Mouse (Mus musculus): ENCODE results near the gene Pask. TPM values are rescaled to one million over a fixed set of nuclear protein-coding genes. Genes with fewer than 3 reads are reported as not detected.

Gene Pask
- total and polyA plus RNA-seq, 3 experiments = 10.2 to 18.0 (median 11.7) TPM

DNA sequence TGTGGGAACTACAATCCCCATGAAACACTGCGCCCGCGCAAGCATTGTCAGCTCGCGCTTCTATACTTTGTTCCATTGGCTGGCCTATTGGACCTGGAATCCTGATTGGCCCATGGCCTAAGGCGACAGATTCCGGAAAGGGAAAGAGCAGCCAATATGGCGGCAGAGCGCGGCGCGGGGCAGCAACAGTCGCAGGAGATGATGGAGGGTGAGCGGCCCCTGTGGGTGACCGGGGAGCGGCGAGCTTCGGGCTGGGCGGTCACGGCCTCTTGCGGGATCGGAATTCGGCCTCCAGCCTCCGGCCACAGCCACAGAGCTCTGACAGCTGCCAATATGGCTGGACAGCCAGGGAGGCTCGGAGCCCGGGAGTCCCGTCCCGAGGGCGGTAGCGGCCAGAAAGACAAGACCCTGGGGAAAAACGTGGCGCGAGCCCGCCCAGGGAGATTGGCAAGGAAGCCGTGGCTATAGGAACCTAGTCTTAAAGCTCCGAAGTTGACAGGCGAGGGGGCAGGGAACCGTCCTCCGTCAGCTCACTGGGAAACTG, 294 bp upstream of the Pask start:
- Histone ChIP-seq H3K9me3 (replicated peaks; ENCODE audit: low read length) (no peaks in the 10 kb centered on the region), H3K27me3 (replicated peaks) (no peaks in the 10 kb centered on the region), H3K4me3 (replicated peaks in 1 of 3; ENCODE audit: low read depth in 2 of 3, low read length in 2 of 3, poor library complexity in 1 of 3) (peak overlapping the region; percentile 78 to 98 (median 87)), H3K36me3 (replicated peaks in 1 of 2; ENCODE audit: control insufficient read depth in 1 of 2, insufficient read depth in 1 of 2, low read length in 1 of 2) (peaks cover 21 to 33% of the 10 kb centered on the region in 2 experiments), H3K79me2 (replicated peaks; ENCODE audit: control insufficient read depth, extremely low read depth, insufficient read depth, poor library complexity, severe bottlenecking) (peaks cover 25% of the 10 kb centered on the region), H3K27ac (ENCODE audit: insufficient read depth, low read depth) (no peak overlapping the region), H3K4me2 (ENCODE audit: insufficient read depth, low read depth, poor library complexity, severe bottlenecking) (no peak overlapping the region), H3K9ac (ENCODE audit: insufficient read depth, low read depth) (peak overlapping the region; percentile 83), H3K4me1 (ENCODE audit: control insufficient read depth in 1 of 2, insufficient read depth in 2 of 2) (peaks cover 5 to 28% of the 10 kb centered on the region in 2 experiments)
- dilution Hi-C loops (cut with MboI; ENCODE audit: extremely low pct_ligation_motif_present, extremely low pct_unique_long_range_greater_than_20kb, low sequenced_read_pairs) (no loop called here), in situ Hi-C loops (cut with MboI; ENCODE audit: low pct_ligation_motif_present, low pct_unique_long_range_greater_than_20kb, low sequenced_read_pairs) (no loop called here)
- DNase-seq (ENCODE audit: extremely low read depth) = peak; percentile 96
- peak; percentile 83 for TF ChIP-seq SIN3A (IDR thresholded peaks at IDR 0.05; ENCODE audit: low read length)
- TF ChIP-seq ZC3H11A (IDR thresholded peaks at IDR 0.05; ENCODE audit: low read depth, low read length) = no peak
- peak; percentile 59; the same call in 1 of the 2 replicates for TF ChIP-seq MAX (IDR thresholded peaks at IDR 0.05; ENCODE audit: low read length)
- TF ChIP-seq NELFE (IDR thresholded peaks at IDR 0.05; ENCODE audit: low read depth, low read length) = peak; percentile 82
- peak; percentile 96 for TF ChIP-seq HCFC1 (IDR thresholded peaks at IDR 0.05; ENCODE audit: low read depth, low read length)
- peak; percentile 20 for TF ChIP-seq RAD21 (IDR thresholded peaks at IDR 0.05; ENCODE audit: low read depth, low read length)
- TF ChIP-seq SMC3 (IDR thresholded peaks at IDR 0.05; ENCODE audit: low read depth, low read length) = 0 out of 2 replicates have a peak, but pooled peaks have one; percentile 6
- TF ChIP-seq MEF2A (IDR thresholded peaks at IDR 0.05; ENCODE audit: borderline replicate concordance, low read depth, low read length) = peak; percentile 45; the same call in 1 of the 2 replicates
- TF ChIP-seq JUN (IDR thresholded peaks at IDR 0.05; ENCODE audit: insufficient read depth, low read depth, low read length) = no peak
- peak; percentile 39 for TF ChIP-seq IRF4 (IDR thresholded peaks at IDR 0.05; ENCODE audit: low read depth, low read length)
- TF ChIP-seq ZMIZ1 (IDR thresholded peaks at IDR 0.05; ENCODE audit: low read depth, low read length) = peak; percentile 82
- TF ChIP-seq PAX5 (IDR thresholded peaks at IDR 0.05; ENCODE audit: low read length) = no peak
- TF ChIP-seq USF2 (conservative IDR thresholded peaks at IDR 0.05; ENCODE audit: low read depth, low read length) = no peak
- TF ChIP-seq CHD2 (IDR thresholded peaks at IDR 0.05; ENCODE audit: low read length) = peak; percentile 89
- 0 out of 2 replicates have a peak, but pooled peaks have one; percentile 66 for TF ChIP-seq E2F4 (IDR thresholded peaks at IDR 0.05; ENCODE audit: insufficient replicate concordance, low read depth, low read length)
- peak in 1 of 2 experiments; percentile 42; a peak in 2 of 4 replicates for TF ChIP-seq CTCF (conservative IDR thresholded peaks at IDR 0.05 in 1 of 2, IDR thresholded peaks at IDR 0.05 in 1 of 2; ENCODE audit: low read depth in 2 of 2, low read length in 2 of 2)
- TF ChIP-seq NRF1 (IDR thresholded peaks at IDR 0.05; ENCODE audit: low read depth, low read length) = peak; percentile 79
- TF ChIP-seq POLR2A (IDR thresholded peaks at IDR 0.05; ENCODE audit: low read depth, low read length) = peak; percentile 86
- peak; percentile 79; the same call in 1 of the 2 replicates for TF ChIP-seq POLR2AphosphoS2 (IDR thresholded peaks at IDR 0.05; ENCODE audit: low read depth, low read length)
- no peak for TF ChIP-seq BHLHE40 (IDR thresholded peaks at IDR 0.05; ENCODE audit: low read depth, low read length)
- TF ChIP-seq ZKSCAN1 (IDR thresholded peaks at IDR 0.05; ENCODE audit: borderline replicate concordance, low read depth, low read length) = no peak
- no peak for TF ChIP-seq RCOR1 (conservative IDR thresholded peaks at IDR 0.05; ENCODE audit: low read depth, low read length)
- TF ChIP-seq ETS1 (conservative IDR thresholded peaks at IDR 0.05; ENCODE audit: low read depth, low read length) = no peak
- peak; percentile 93 for TF ChIP-seq ELF1 (IDR thresholded peaks at IDR 0.05; ENCODE audit: low read depth, low read length)
- 0 out of 2 replicates have a peak, but pooled peaks have one; percentile 59 for TF ChIP-seq UBTF (IDR thresholded peaks at IDR 0.05; ENCODE audit: low read depth, low read length)
- TF ChIP-seq USF1 (IDR thresholded peaks at IDR 0.05; ENCODE audit: low read depth, low read length) = no peak
- TF ChIP-seq JUND (conservative IDR thresholded peaks at IDR 0.05; ENCODE audit: low read depth, low read length) = no peak
- TF ChIP-seq MXI1 (IDR thresholded peaks at IDR 0.05; ENCODE audit: low read depth, low read length) = no peak; the same call in 1 of the 2 replicates
- TF ChIP-seq KAT2A (IDR thresholded peaks at IDR 0.05; ENCODE audit: insufficient replicate concordance, low read length) = peak; percentile 97
- TF ChIP-seq MAFK (IDR thresholded peaks at IDR 0.05; ENCODE audit: insufficient replicate concordance, low read length) = no peak
- TF ChIP-seq TCF12 (IDR thresholded peaks at IDR 0.05; ENCODE audit: low read depth, low read length) = peak; percentile 96
- no peak for TF ChIP-seq MAZ (IDR thresholded peaks at IDR 0.05; ENCODE audit: low read depth, low read length)
- no peak for TF ChIP-seq EP300 (IDR thresholded peaks at IDR 0.05; ENCODE audit: low read length)
- 0 out of 2 replicates have a peak, but pooled peaks have one; percentile 24 for TF ChIP-seq MYC (IDR thresholded peaks at IDR 0.05; ENCODE audit: low read depth, low read length)
- peak; percentile 49; the same call in 1 of the 2 replicates for TF ChIP-seq GABPA (IDR thresholded peaks at IDR 0.05; ENCODE audit: insufficient replicate concordance, low read depth, low read length)
- peak; percentile 80; the same call in 1 of the 2 replicates for TF ChIP-seq TBP (conservative IDR thresholded peaks at IDR 0.05; ENCODE audit: low read depth, low read length)
- TF ChIP-seq CHD1 (IDR thresholded peaks at IDR 0.05; ENCODE audit: low read depth, low read length) = peak; percentile 54
